Mouse (Mus musculus) limb, embryonic 15.5 days (tissue): Measurements from ENCODE around the gene Col1a1. TPM values are rescaled to one million over a fixed set of nuclear protein-coding genes. Genes with fewer than 3 reads are reported as not detected.

Source experiments
- ATAC-seq: fragments of 200-750 bp; cut with Nextera tagmentation; 2 replicates; pipeline ENCODE4 v1.8.0; 2017; ENCODE audit warnings: low read depth, moderate TSS enrichment; ENCODE audit not compliant: insufficient number of reproducible peaks, low FRiP score, low TSS enrichment
- H3K27ac ChIP-seq: fragments of 300-500 bp; sonication (generic); 2 replicates; pipeline ENCODE4 v1.5.1; 2015; ENCODE audit warnings: moderate library complexity, mild to moderate bottlenecking, inconsistent platforms
- H3K27me3 ChIP-seq: fragments of 300-500 bp; sonication (generic); 2 replicates; pipeline ENCODE4 v1.6.1; 2015; ENCODE audit warnings: inconsistent platforms
- H3K36me3 ChIP-seq: fragments of 300-500 bp; sonication (generic); 2 replicates; pipeline ENCODE4 v1.6.1; 2015; ENCODE audit warnings: inconsistent platforms
- H3K4me1 ChIP-seq: fragments of 300-500 bp; sonication (generic); 2 replicates; pipeline ENCODE4 v1.6.1; 2015; ENCODE audit warnings: inconsistent platforms
- H3K4me2 ChIP-seq: fragments of 300-500 bp; sonication (generic); 2 replicates; pipeline ENCODE4 v1.6.1; 2015; ENCODE audit warnings: mild to moderate bottlenecking, inconsistent platforms
- H3K4me3 ChIP-seq: fragments of 300-500 bp; sonication (generic); 2 replicates; pipeline ENCODE4 v1.5.1; 2015; ENCODE audit warnings: mild to moderate bottlenecking, inconsistent platforms
- H3K9ac ChIP-seq: fragments of 300-500 bp; sonication (generic); 2 replicates; pipeline ENCODE4 v1.6.1; 2015; ENCODE audit warnings: inconsistent platforms
- H3K9me3 ChIP-seq: fragments of 300-500 bp; sonication (generic); 2 replicates; pipeline ENCODE4 v1.6.1; 2016; ENCODE audit warnings: inconsistent platforms
- WGBS: fragments of 180-500 bp; shearing (Covaris S2); methylation state at CpG from one replicate; pipeline ENCODE4 v1.1.7; 2015; 5-methylcytosine and 5-hydroxymethylcytosine counted together
- polyA plus RNA-seq: library from polyadenylated mRNA; unstranded; fragments of >200 nt; fragmentation: Nextera tagmentation; extraction: Ambion mirVana; gene quantifications from 2 replicates; pipeline ENCODE4 v1.2.1, GENCODE M21; 2015

Col1a1 gene
- polyA plus RNA-seq, 1 experiment from 2014 or later: 4,882 TPM

- H3K27me3 ChIP-seq: 0 out of 2 replicates have a peak, but pooled peaks cover 12% of the 10 kb centered on the region
- WGBS: 19% methylated on average over 9 of the region's 9 CpGs
- peaks cover 85% of the 10 kb centered on the region for H3K4me1 ChIP-seq
- peak overlapping the region; percentile 81 for H3K9ac ChIP-seq
- H3K4me2 ChIP-seq: peak overlapping the region; percentile 64
- H3K27ac ChIP-seq: peak overlapping the region; percentile 97
- H3K9me3 ChIP-seq: no peaks in the 10 kb centered on the region
- peaks cover 54% of the 10 kb centered on the region for H3K36me3 ChIP-seq
- ATAC-seq: no peak
- H3K4me3 ChIP-seq: peak overlapping the region; percentile 61
Measured at GRCm38 (mm10) chr11:94938296-94938695, 2.3 kb downstream of the Col1a1 start.

- H3K4me2 ChIP-seq: peak overlapping the region; percentile 64
- WGBS: 12% methylated on average over 4 of the region's 4 CpGs
- H3K4me3 ChIP-seq: peak overlapping the region; percentile 61
- no peak for ATAC-seq
- H3K27ac ChIP-seq: peak overlapping the region; percentile 97
- H3K9me3 ChIP-seq: no peaks in the 10 kb centered on the region
- 0 out of 2 replicates have a peak, but pooled peaks cover 12% of the 10 kb centered on the region for H3K27me3 ChIP-seq
- peaks cover 64% of the 10 kb centered on the region for H3K36me3 ChIP-seq
- peaks cover 86% of the 10 kb centered on the region for H3K4me1 ChIP-seq
- peak overlapping the region; percentile 81 for H3K9ac ChIP-seq
Measured at GRCm38 (mm10) chr11:94939280-94939679, 3.3 kb downstream of the Col1a1 start.

- Histone ChIP-seq H3K27ac (peak overlapping the region; percentile 97), H3K9ac (peak overlapping the region; percentile 44), H3K27me3 (0 out of 2 replicates have a peak, but pooled peaks cover 7% of the 10 kb centered on the region), H3K4me3 (peak overlapping the region; percentile 61), H3K4me1 (peaks cover 84% of the 10 kb centered on the region), H3K9me3 (no peaks in the 10 kb centered on the region), H3K4me2 (peak overlapping the region; percentile 64), H3K36me3 (peaks cover 82% of the 10 kb centered on the region)
- no peak for ATAC-seq
- WGBS: 41% methylated on average over 9 of the region's 9 CpGs
Measured at GRCm38 (mm10) chr11:94941121-94941520, 5.1 kb downstream of the Col1a1 start.

- H3K9ac ChIP-seq: peak overlapping the region; percentile 35; the same call in 1 of the 2 replicates
- 82% methylated on average over 8 of the region's 8 CpGs for WGBS
- peak overlapping the region; percentile 64 for H3K4me2 ChIP-seq
- peaks cover 84% of the 10 kb centered on the region for H3K4me1 ChIP-seq
- peaks cover 88% of the 10 kb centered on the region for H3K36me3 ChIP-seq
- ATAC-seq: no peak
- H3K27ac ChIP-seq: peak overlapping the region; percentile 97
- 0 out of 2 replicates have a peak, but pooled peaks cover 3% of the 10 kb centered on the region for H3K27me3 ChIP-seq
- peak overlapping the region; percentile 61 for H3K4me3 ChIP-seq
- no peaks in the 10 kb centered on the region for H3K9me3 ChIP-seq
Measured at GRCm38 (mm10) chr11:94941776-94942175, 5.8 kb downstream of the Col1a1 start.

- H3K27me3 ChIP-seq: 0 out of 2 replicates have a peak, but pooled peaks cover 3% of the 10 kb centered on the region
- H3K9me3 ChIP-seq: no peaks in the 10 kb centered on the region
- peaks cover 94% of the 10 kb centered on the region for H3K36me3 ChIP-seq
- peak overlapping the region; percentile 61 for H3K4me3 ChIP-seq
- peak overlapping the region; percentile 64 for H3K4me2 ChIP-seq
- H3K9ac ChIP-seq: peak overlapping the region; percentile 35; the same call in 1 of the 2 replicates
- H3K27ac ChIP-seq: peak overlapping the region; percentile 97
- 51% methylated on average over 13 of the region's 13 CpGs for WGBS
- no peak for ATAC-seq
- peaks cover 88% of the 10 kb centered on the region for H3K4me1 ChIP-seq
Measured at GRCm38 (mm10) chr11:94942282-94943023, 6.4 kb downstream of the Col1a1 start.

GRCm38 (mm10) chr11:94943054-94943453 is 7.0 kb downstream of the Col1a1 start:
- peaks cover 86% of the 10 kb centered on the region for H3K4me1 ChIP-seq
- H3K9ac ChIP-seq: peak overlapping the region; percentile 35; the same call in 1 of the 2 replicates
- ATAC-seq: no peak
- peak overlapping the region; percentile 97 for H3K27ac ChIP-seq
- H3K36me3 ChIP-seq: peaks cover 95% of the 10 kb centered on the region
- H3K4me2 ChIP-seq: peak overlapping the region; percentile 64
- no peaks in the 10 kb centered on the region for H3K9me3 ChIP-seq
- 80% methylated on average over 15 of the region's 15 CpGs for WGBS
- 0 out of 2 replicates have a peak, but pooled peaks cover 3% of the 10 kb centered on the region for H3K27me3 ChIP-seq
- peak overlapping the region; percentile 61 for H3K4me3 ChIP-seq

GRCm38 (mm10) chr11:94944295-94944694 is 8.3 kb downstream of the Col1a1 start:
- WGBS: 23% methylated on average over 8 of the region's 8 CpGs
- Histone ChIP-seq H3K9me3 (no peaks in the 10 kb centered on the region), H3K4me3 (peak overlapping the region; percentile 9; the same call in 1 of the 2 replicates), H3K4me1 (peaks cover 89% of the 10 kb centered on the region), H3K27ac (peak overlapping the region; percentile 97), H3K27me3 (no peaks in the 10 kb centered on the region), H3K9ac (no peak overlapping the region), H3K4me2 (peak overlapping the region; percentile 64), H3K36me3 (peaks cover 97% of the 10 kb centered on the region)
- no peak for ATAC-seq

GRCm38 (mm10) chr11:94945236-94945635 is 9.2 kb downstream of the Col1a1 start:
- Histone ChIP-seq H3K27me3 (no peaks in the 10 kb centered on the region), H3K4me3 (0 out of 2 replicates have a peak overlapping the region, but pooled peaks have one; percentile 9), H3K9ac (peak overlapping the region; percentile 23; the same call in 1 of the 2 replicates), H3K36me3 (peaks cover 97% of the 10 kb centered on the region), H3K27ac (peak overlapping the region; percentile 97), H3K4me2 (peak overlapping the region; percentile 64), H3K9me3 (no peaks in the 10 kb centered on the region), H3K4me1 (peaks cover 89% of the 10 kb centered on the region)
- WGBS: 85% methylated on average over 12 of the region's 12 CpGs
- ATAC-seq: no peak

GRCm38 (mm10) chr11:94952169-94952568 is 16.1 kb downstream of the Col1a1 start:
- no peak for ATAC-seq
- H3K4me1 ChIP-seq: peaks cover 28% of the 10 kb centered on the region
- no peak overlapping the region for H3K4me3 ChIP-seq
- no peaks in the 10 kb centered on the region for H3K9me3 ChIP-seq
- no peaks in the 10 kb centered on the region for H3K27me3 ChIP-seq
- peak overlapping the region; percentile 77 for H3K27ac ChIP-seq
- 27% methylated on average over 6 of the region's 6 CpGs for WGBS
- no peak overlapping the region for H3K9ac ChIP-seq
- H3K36me3 ChIP-seq: peaks cover 46% of the 10 kb centered on the region
- no peak overlapping the region for H3K4me2 ChIP-seq

- WGBS: 69% methylated on average over 9 of the region's 9 CpGs
- H3K9me3 ChIP-seq: no peaks in the 10 kb centered on the region
- H3K4me3 ChIP-seq: peak overlapping the region; percentile 16; the same call in 1 of the 2 replicates
- H3K4me1 ChIP-seq: peaks cover 21% of the 10 kb centered on the region
- no peaks in the 10 kb centered on the region for H3K27me3 ChIP-seq
- H3K9ac ChIP-seq: no peak overlapping the region
- peak overlapping the region; percentile 68 for H3K27ac ChIP-seq
- H3K4me2 ChIP-seq: no peak overlapping the region
- H3K36me3 ChIP-seq: peaks cover 18% of the 10 kb centered on the region
- ATAC-seq: no peak
Measured at GRCm38 (mm10) chr11:94955103-94955502, 19.1 kb downstream of the Col1a1 start.

GRCm38 (mm10) chr11:94957693-94958064 is 21.7 kb downstream of the Col1a1 start:
- H3K27me3 ChIP-seq: no peaks in the 10 kb centered on the region
- no peak overlapping the region for H3K9ac ChIP-seq
- H3K4me2 ChIP-seq: 0 out of 2 replicates have a peak overlapping the region, but pooled peaks have one; percentile 17
- peak overlapping the region; percentile 82 for H3K27ac ChIP-seq
- H3K4me1 ChIP-seq: peaks cover 18% of the 10 kb centered on the region
- H3K36me3 ChIP-seq: no peaks in the 10 kb centered on the region
- no peaks in the 10 kb centered on the region for H3K9me3 ChIP-seq
- WGBS: 77% methylated on average over 9 of the region's 9 CpGs
- no peak overlapping the region for H3K4me3 ChIP-seq
- ATAC-seq: no peak
